Mouse (Mus musculus) lung, embryonic 14.5 days (tissue): ENCODE measurements around the gene Fndc11. TPM values are rescaled to one million over a fixed set of nuclear protein-coding genes. Genes with fewer than 3 reads are reported as not detected.
A peak's percentile ranks its signal among the peaks of the same experiment; 100 is the strongest.

Source experiments
- ATAC-seq: fragments of 200-750 bp; cut with Nextera tagmentation; 2 replicates; pipeline ENCODE4 v1.8.0; 2017; ENCODE audit warnings: mild to moderate bottlenecking, moderate TSS enrichment, moderate library complexity; ENCODE audit not compliant: insufficient read depth
- DNase-seq: peaks from one replicate; pipeline ENCODE4 v3.0.0-alpha.2; 2015
- H3K27ac ChIP-seq: fragments of 300-500 bp; sonication (generic); 2 replicates; pipeline ENCODE4 v1.5.1; 2014; ENCODE audit warnings: low read depth, mild to moderate bottlenecking, moderate library complexity
- H3K27me3 ChIP-seq: fragments of 300-500 bp; sonication (generic); 2 replicates; pipeline ENCODE4 v1.6.1; 2014; ENCODE audit warnings: low read length, control low read depth; ENCODE audit not compliant: insufficient read depth
- H3K36me3 ChIP-seq: fragments of 300-500 bp; sonication (generic); 2 replicates; pipeline ENCODE4 v1.6.1; 2014; ENCODE audit warnings: control low read depth; ENCODE audit not compliant: insufficient read depth
- H3K4me1 ChIP-seq: fragments of 300-500 bp; sonication (generic); 2 replicates; pipeline ENCODE4 v1.6.1; 2014; ENCODE audit warnings: antibody characterized with exemption, control low read depth; ENCODE audit not compliant: insufficient read depth
- H3K4me2 ChIP-seq: fragments of 300-500 bp; sonication (generic); 2 replicates; pipeline ENCODE4 v1.6.1; 2014; ENCODE audit warnings: mild to moderate bottlenecking
- H3K4me3 ChIP-seq: fragments of 300-500 bp; sonication (generic); 2 replicates; pipeline ENCODE4 v1.5.1; 2014; ENCODE audit warnings: low read depth, low read length
- H3K9ac ChIP-seq: fragments of 300-500 bp; sonication (generic); 2 replicates; pipeline ENCODE4 v1.6.1; 2014
- H3K9me3 ChIP-seq: fragments of 300-500 bp; sonication (generic); 2 replicates; pipeline ENCODE4 v1.6.1; 2016; ENCODE audit warnings: low read depth, low read length, control low read depth
- CTCF ChIP-seq: IDR thresholded peaks from 2 replicates; pipeline ENCODE4 v1.5.1; 2016; ENCODE audit warnings: antibody characterized with exemption, low read depth
- WGBS: fragments of 180-500 bp; shearing (Covaris S2); extraction: QIAGEN DNeasy Blood & Tissue Kit; methylation state at CpG from one replicate; pipeline ENCODE4 v1.1.7; 2014; 5-methylcytosine and 5-hydroxymethylcytosine counted together
- polyA plus RNA-seq: library from polyadenylated mRNA; unstranded; fragments of >200 nt; fragmentation: Nextera tagmentation; extraction: Ambion mirVana; gene quantifications from 2 replicates; pipeline ENCODE4 v1.2.1, GENCODE M21; 2014

Gene Fndc11
- 0.21 and 0.27 TPM in 2 replicates for polyA plus RNA-seq

DNA sequence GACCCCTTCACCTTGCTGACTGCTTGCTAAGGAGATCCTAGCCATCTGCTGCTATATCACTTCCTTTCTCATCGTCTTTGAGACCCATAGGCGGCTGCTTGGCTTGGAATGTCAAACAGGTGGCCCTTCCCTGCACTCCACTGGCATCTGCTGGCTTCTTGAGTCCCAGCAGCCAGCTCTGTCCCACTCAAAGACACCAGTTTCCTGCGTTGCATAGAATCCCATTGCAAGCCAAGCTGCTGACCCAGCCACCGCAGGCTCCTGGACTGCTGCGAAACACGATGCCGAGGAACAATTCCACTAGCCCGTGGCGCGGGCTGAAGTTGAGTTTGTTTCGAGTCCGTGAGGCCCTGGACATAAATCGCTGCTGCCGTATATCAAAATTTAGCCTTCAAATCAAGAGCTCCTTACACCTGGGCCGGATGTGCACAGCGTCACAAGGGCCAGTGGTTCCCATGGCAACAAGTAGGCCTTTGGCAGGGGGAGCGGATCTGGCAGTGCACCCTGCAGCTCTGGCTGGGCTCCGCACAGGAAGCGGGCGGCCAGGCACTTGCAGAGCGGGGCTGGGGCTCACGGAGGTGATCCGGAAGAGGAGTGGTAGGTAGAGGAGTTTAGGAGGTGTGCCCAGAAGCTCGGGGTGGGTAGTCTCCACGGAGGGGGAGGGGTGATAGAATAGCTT is at the start of gene Fndc11:
Gene Fndc11, plus strand, starts transcription at position 476 of the 679 bp plus-strand sequence.
- H3K27me3 ChIP-seq, result no peaks in the 10 kb centered on the region
- H3K9me3 ChIP-seq, result no peaks in the 10 kb centered on the region
- peak within 1 kb of the TSS; percentile 88 for H3K27ac ChIP-seq
- DNase-seq (peak; percentile 91), ATAC-seq (peak; percentile 98)
- peak within 1 kb of the TSS; percentile 64 for H3K4me2 ChIP-seq
- peak within 1 kb of the TSS; percentile 15 for H3K4me3 ChIP-seq
- H3K9ac ChIP-seq, result peak within 1 kb of the TSS; percentile 26
- H3K4me1 ChIP-seq, result peaks cover 4% of the 10 kb centered on the region; the same call in 1 of the 2 replicates
- TF ChIP-seq CTCF, result peak; percentile 38; the same call in 1 of the 2 replicates
- no peaks in the 10 kb centered on the region for H3K36me3 ChIP-seq
- WGBS, result under 1% methylated on average over 25 of the region's 25 CpGs

DNA sequence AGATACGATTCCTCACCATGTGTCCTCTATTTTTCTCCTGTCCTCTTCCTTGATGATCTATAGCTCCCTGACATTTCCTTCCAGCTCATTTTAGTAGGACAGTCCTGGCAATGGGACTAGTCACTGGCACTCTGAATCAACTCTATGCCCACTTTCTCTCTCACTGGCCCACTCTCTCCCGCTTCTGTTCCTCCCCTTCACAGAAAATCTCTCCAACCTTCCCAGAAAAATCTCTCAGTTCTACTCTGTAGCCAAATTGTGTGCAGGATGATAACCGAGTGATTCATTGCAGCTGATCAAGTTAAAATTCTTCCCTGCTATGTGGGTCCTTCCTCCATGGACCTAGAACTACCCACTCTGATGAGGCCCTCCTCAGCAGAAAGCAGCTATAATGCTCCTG is 45.2 kb upstream of the Fndc11 start:
- no peak overlapping the region for H3K9ac ChIP-seq
- H3K4me3 ChIP-seq, result no peak overlapping the region
- WGBS, result 84% methylated on average over 3 of the region's 3 CpGs
- H3K9me3 ChIP-seq, result no peaks in the 10 kb centered on the region
- no peaks in the 10 kb centered on the region for H3K36me3 ChIP-seq
- no peak overlapping the region for H3K27ac ChIP-seq
- DNase-seq (no peak), ATAC-seq (no peak)
- no peak overlapping the region for H3K4me2 ChIP-seq
- H3K4me1 ChIP-seq, result no peaks in the 10 kb centered on the region
- H3K27me3 ChIP-seq, result no peaks in the 10 kb centered on the region
- TF ChIP-seq CTCF, result no peak

DNA sequence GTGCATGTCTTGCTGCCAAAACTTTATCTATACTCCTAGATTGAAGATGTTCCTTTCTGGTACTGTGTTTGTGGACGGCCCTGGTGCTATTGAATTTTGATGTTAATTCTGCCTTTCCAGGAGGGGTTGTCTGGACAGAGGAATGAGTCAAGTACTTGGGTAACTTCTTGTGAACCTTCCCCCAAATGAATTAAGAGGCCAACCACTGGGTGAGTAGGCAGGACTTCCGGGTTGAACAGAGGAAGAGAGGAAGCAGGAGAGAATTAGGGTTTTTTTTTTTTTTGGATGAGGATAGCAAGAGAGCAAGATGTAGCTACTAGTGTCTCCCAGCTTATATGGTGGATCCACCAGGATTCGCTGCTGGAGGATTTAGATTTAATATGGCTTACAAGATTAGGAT is 41.8 kb upstream of the Fndc11 start:
- ATAC-seq, result no peak
- TF ChIP-seq CTCF, result no peak
- Histone ChIP-seq H3K4me3 (no peak overlapping the region), H3K27me3 (no peaks in the 10 kb centered on the region), H3K9me3 (no peaks in the 10 kb centered on the region), H3K9ac (no peak overlapping the region), H3K36me3 (no peaks in the 10 kb centered on the region), H3K27ac (no peak overlapping the region), H3K4me2 (no peak overlapping the region), H3K4me1 (no peaks in the 10 kb centered on the region)
- 71% methylated on average over 3 of the region's 3 CpGs for WGBS
- DNase-seq, result no peak

DNA sequence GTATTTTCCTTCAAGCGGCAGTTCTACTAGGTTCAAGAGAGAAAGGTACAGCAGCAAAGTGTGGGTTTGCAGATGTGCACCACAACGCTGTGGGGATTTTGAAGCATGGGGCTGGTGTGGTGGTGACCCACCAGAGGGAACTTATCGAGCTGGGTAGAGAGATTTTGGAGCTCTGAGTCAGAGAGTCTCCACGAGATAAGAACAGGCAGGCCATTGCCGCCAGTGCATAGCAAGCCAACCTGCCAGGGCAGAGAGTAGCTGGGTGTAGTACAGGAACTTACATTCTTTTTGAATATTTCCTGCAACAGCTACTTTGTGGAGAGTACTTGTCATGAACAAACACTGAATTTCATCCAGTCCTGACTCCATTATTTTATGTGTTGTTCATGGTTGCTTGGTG is 41.3 kb upstream of the Fndc11 start:
- ATAC-seq, result no peak
- no peak for TF ChIP-seq CTCF
- no peaks in the 10 kb centered on the region for H3K9me3 ChIP-seq
- no peak overlapping the region for H3K4me2 ChIP-seq
- H3K27me3 ChIP-seq, result no peaks in the 10 kb centered on the region
- H3K36me3 ChIP-seq, result no peaks in the 10 kb centered on the region
- no peaks in the 10 kb centered on the region for H3K4me1 ChIP-seq
- H3K4me3 ChIP-seq, result no peak overlapping the region
- H3K9ac ChIP-seq, result no peak overlapping the region
- H3K27ac ChIP-seq, result no peak overlapping the region
- 70% methylated on average over 5 of the region's 5 CpGs for WGBS
- DNase-seq, result no peak

DNA sequence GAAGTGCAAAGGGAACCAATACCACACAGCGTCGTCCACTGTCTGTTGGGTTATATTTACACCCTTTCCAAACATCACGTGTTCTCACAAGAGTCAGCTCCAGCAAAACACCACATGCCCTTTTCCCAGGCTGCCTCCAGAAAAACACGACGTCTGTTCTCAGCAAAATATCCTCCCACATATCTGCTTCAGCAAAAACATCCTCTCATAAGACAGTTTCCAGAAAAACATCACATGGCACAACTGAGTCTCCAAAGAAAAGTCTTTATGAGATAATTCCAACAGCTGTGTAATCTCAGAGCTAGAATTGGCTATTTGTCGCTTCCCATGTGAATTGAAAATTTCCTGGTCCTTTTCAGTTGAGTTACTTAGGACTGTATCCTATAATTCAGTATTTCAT is 38.9 kb upstream of the Fndc11 start:
- Histone ChIP-seq H3K9me3 (no peaks in the 10 kb centered on the region), H3K4me1 (no peaks in the 10 kb centered on the region), H3K27ac (no peak overlapping the region), H3K9ac (no peak overlapping the region), H3K4me3 (no peak overlapping the region), H3K27me3 (no peaks in the 10 kb centered on the region), H3K36me3 (no peaks in the 10 kb centered on the region), H3K4me2 (no peak overlapping the region)
- TF ChIP-seq CTCF, result no peak
- 78% methylated on average over 6 of the region's 6 CpGs for WGBS
- DNase-seq, result no peak
- no peak for ATAC-seq

DNA sequence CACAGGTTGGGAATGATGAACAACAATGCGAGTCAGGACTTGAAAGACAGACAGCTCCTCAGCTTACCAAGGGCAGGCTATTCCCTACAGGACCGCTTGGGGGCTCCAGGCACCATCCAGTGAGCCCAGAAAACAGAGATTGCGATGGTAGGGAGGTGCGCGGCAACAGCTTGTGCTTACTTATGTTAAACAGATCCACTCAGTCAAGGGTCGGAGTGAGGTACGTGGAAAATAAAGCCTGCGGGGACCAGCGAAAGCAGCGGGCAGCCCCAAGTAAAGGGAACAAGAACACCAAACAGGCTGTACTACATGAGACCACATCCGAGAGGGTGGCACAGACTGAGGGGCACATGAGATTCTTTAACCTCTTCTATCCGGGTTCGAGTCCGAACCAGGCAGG is 33.2 kb upstream of the Fndc11 start:
- Histone ChIP-seq H3K9me3 (no peaks in the 10 kb centered on the region), H3K9ac (peak overlapping the region; percentile 90), H3K27me3 (no peaks in the 10 kb centered on the region), H3K36me3 (peaks cover 10% of the 10 kb centered on the region; the same call in 1 of the 2 replicates), H3K4me1 (no peaks in the 10 kb centered on the region), H3K4me2 (peak overlapping the region; percentile 85), H3K27ac (peak overlapping the region; percentile 94), H3K4me3 (peak overlapping the region; percentile 75)
- DNase-seq (peak; percentile 95), ATAC-seq (peak; percentile 81)
- under 1% methylated on average over 14 of the region's 14 CpGs for WGBS
- peak; percentile 98 for TF ChIP-seq CTCF

DNA sequence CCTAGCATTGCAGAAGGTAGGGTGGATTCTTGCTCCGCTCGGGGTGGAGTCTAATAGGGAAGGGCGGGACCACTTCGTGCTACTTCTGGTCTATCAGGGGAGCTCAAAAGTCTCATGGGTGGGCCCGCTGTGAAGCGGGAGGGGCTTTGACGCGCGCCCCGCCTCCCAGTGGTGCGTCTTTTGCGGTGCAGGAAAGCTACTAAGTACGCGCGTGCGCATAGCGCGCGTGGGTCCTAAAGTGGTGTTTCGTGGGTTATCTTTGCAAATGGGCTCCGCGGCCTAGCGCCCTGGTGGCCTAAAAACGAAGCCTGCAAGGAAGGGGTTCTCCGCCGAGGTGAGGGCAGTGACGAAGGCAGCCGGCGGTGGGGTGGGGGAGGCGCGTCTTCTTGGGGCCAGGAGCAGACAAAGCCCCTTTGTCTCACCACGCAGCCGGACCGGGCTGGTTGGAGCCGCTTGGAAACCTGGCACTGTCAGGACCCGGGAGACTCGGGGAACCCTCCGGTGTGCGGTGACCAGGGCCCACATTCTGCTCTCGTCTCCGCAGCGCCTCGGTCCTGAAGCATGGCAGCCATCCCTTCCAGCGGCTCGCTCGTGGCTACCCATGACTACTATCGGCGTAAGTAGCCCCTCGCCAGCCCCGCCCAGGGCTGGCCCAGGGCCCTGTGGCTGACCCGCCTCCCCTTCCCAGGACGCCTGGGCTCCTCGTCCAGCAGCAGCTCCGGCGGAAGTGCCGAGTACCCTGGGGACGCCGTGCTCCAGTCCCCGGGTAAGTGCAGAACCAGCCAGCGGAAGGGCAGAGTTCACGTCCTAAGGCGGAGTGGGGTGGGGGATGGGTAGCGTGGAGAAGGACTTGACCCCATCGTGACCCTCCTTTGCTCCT is 32.5 kb upstream of the Fndc11 start, which contains the start of gene Ppdpf:
Gene Ppdpf, plus strand, starts transcription at position 127 of the 880 bp plus-strand sequence.
- Histone ChIP-seq H3K9me3 (no peaks in the 10 kb centered on the region), H3K36me3 (peaks cover 10% of the 10 kb centered on the region; the same call in 1 of the 2 replicates), H3K4me2 (peak within 1 kb of the TSS; percentile 85), H3K9ac (peak within 1 kb of the TSS; percentile 90), H3K27me3 (no peaks in the 10 kb centered on the region), H3K27ac (peak within 1 kb of the TSS; percentile 94), H3K4me1 (no peaks in the 10 kb centered on the region), H3K4me3 (peak within 1 kb of the TSS; percentile 75)
- peak; percentile 57 for TF ChIP-seq CTCF
- DNase-seq (peak; percentile 97), ATAC-seq (peak; percentile 96)
- WGBS, result under 1% methylated on average over 64 of the region's 64 CpGs
